ENCODE assay signal across 10 mouse cellular contexts in the genomic region with DNA sequence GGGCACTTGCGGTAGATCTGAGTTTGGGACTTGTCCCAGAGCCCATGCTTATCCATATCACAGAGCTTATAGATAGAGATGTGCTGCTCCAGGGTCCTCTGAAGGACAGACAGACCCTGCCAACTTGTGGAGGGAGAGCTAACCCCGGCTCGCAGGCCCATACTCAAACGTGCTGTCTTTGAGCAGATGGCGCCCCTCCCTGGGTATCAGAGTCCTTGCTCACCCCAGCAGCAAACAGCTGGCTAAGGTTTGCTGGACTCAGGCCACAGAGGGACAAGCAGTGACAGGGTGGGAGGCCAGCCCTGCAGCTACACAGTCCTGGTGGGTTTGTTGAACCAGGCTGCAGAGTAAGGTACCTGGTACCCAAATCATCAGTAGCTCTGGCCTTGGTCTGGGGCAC. TPM values are rescaled to one million over a fixed set of nuclear protein-coding genes. Genes with fewer than 3 reads are reported as not detected.
DNase-seq lines count a peak whose midpoint lies in the region; ATAC-seq and TF ChIP-seq lines count a peak whose summit lies in the region.
"Had no signal": no experiment of that assay in that cellular context is flagged by ENCODE, and none has a peak within 500 bp of the region (broad histone marks: within the 10 kb centered on the region; RNA-seq: fewer than 3 reads in every experiment).

No protein-coding gene starts in this region.

- H3K27me3 ChIP-seq in hindbrain, embryonic 12.5 days, result peaks cover 10% of the 10 kb centered on the region
- H3K27me3 ChIP-seq in hindbrain, embryonic 16.5 days (replicated peaks; ENCODE audit: control insufficient read depth, insufficient read depth, low read length), result no peaks in the 10 kb centered on the region
- H3K27me3 ChIP-seq in spleen, adult 2 months (ENCODE audit: control insufficient read depth, insufficient read depth, low read length), result no peaks in the 10 kb centered on the region

- H3K36me3 ChIP-seq in hindbrain, embryonic 12.5 days, result peaks cover 12% of the 10 kb centered on the region
- H3K36me3 ChIP-seq in hindbrain, embryonic 16.5 days (ENCODE audit: control insufficient read depth, insufficient read depth, low read length), result no peaks in the 10 kb centered on the region
- H3K36me3 ChIP-seq in spleen, adult 2 months (ENCODE audit: control insufficient read depth, insufficient read depth, low read length), result no peaks in the 10 kb centered on the region

- H3K4me3 ChIP-seq in hindbrain, embryonic 12.5 days, result no peak overlapping the region
- H3K4me3 ChIP-seq in hindbrain, embryonic 16.5 days (ENCODE audit: low read length), result no peak overlapping the region
- no peak overlapping the region for H3K4me3 ChIP-seq in spleen, adult 2 months (ENCODE audit: extremely low read depth, insufficient read depth, insufficient read length)
- H3K4me3 ChIP-seq: forebrain, embryonic 12.5 days; limb, embryonic 15.5 days had no signal

- intact Hi-C loops in heart, postnatal 10 days (cut with DNase I), result no loop called here

- TF ChIP-seq CTCF in spleen, adult 2 months (IDR thresholded peaks at IDR 0.05; ENCODE audit: extremely low read depth, insufficient read depth, insufficient read length, insufficient replicate concordance), result peak; percentile 20; the same call in 1 of the 2 replicates

- H3K9ac ChIP-seq in hindbrain, embryonic 12.5 days, result peak overlapping the region; percentile 18
- no peak overlapping the region for H3K9ac ChIP-seq in hindbrain, embryonic 16.5 days (ENCODE audit: low read depth, low read length)
- H3K9ac ChIP-seq: forebrain, embryonic 12.5 days; limb, embryonic 15.5 days had no signal

- TF ChIP-seq POLR2A in spleen, adult 2 months (IDR thresholded peaks at IDR 0.05; ENCODE audit: low read depth, low read length), result no peak

- no peak overlapping the region for H3K27ac ChIP-seq in hindbrain, embryonic 12.5 days
- H3K27ac ChIP-seq in hindbrain, embryonic 16.5 days (ENCODE audit: low read depth, low read length), result no peak overlapping the region
- no peak overlapping the region for H3K27ac ChIP-seq in spleen, adult 2 months (ENCODE audit: insufficient read depth, low read length)
- H3K27ac ChIP-seq: forebrain, embryonic 12.5 days; limb, embryonic 15.5 days had no signal

- ATAC-seq in hindbrain, embryonic 12.5 days (ENCODE audit: low FRiP score), result no peak
- no peak for ATAC-seq in hindbrain, embryonic 16.5 days

- H3K9me3 ChIP-seq in hindbrain, embryonic 12.5 days (replicated peaks), result no peaks in the 10 kb centered on the region
- H3K9me3 ChIP-seq in hindbrain, embryonic 16.5 days (ENCODE audit: control insufficient read depth, low read length), result no peaks in the 10 kb centered on the region
- H3K9me3 ChIP-seq: forebrain, embryonic 12.5 days; limb, embryonic 15.5 days had no signal

- H3K4me1 ChIP-seq in hindbrain, embryonic 12.5 days, result peaks cover 4% of the 10 kb centered on the region
- H3K4me1 ChIP-seq in hindbrain, embryonic 16.5 days (ENCODE audit: control insufficient read depth, insufficient read depth, low read depth, low read length), result no peaks in the 10 kb centered on the region
- H3K4me1 ChIP-seq in spleen, adult 2 months (ENCODE audit: control insufficient read depth, insufficient read depth, insufficient read length), result no peaks in the 10 kb centered on the region

- H3K4me2 ChIP-seq in hindbrain, embryonic 12.5 days (replicated peaks), result no peak overlapping the region
- H3K4me2 ChIP-seq in hindbrain, embryonic 16.5 days (ENCODE audit: low read length), result no peak overlapping the region
- H3K4me2 ChIP-seq: forebrain, embryonic 12.5 days; limb, embryonic 15.5 days had no signal

- WGBS in hindbrain, embryonic 12.5 days, result 37% methylated on average over 5 of the region's 5 CpGs
- 61% methylated on average over 5 of the region's 5 CpGs for WGBS in hindbrain, embryonic 16.5 days
- 74% methylated on average over 5 of the region's 5 CpGs for whole genome bisulfite sequencing in spleen, adult 2 months

- no peak for DNase-seq in spleen, adult 2 months (ENCODE audit: low read depth in 1 of 2, low spot score in 2 of 2)
- DNase-seq in spleen, postnatal 4 days (ENCODE audit: low spot score in 2 of 2), result no peak
- peak; percentile 63 to 67 for DNase-seq in heart, postnatal 10 days
- DNase-seq in testis, postnatal 10 days (ENCODE audit: low spot score), result peak; percentile 69
- DNase-seq in layer of hippocampus, adult 9-10 months (ENCODE audit: low spot score), result no peak
- DNase-seq: cerebellum, adult 11-12 months had no signal

RNA-seq across cellular contexts. Expression of a gene that starts 28.9 kb away (rescaled TPM):
- polyA plus RNA-seq in hindbrain, embryonic 12.5 days (2016; fragmentation: Nextera tagmentation; extraction: Ambion mirVana), result 290 and 291 TPM in 2 replicates
- 390 and 393 TPM in 2 replicates for polyA plus RNA-seq in hindbrain, embryonic 16.5 days (2015; fragmentation: Nextera tagmentation; extraction: Ambion mirVana)
- polyA plus RNA-seq in spleen, adult 2 months (2012; rRNA removed), result 85.2 and 102 TPM in 2 replicates
- total RNA-seq in heart, postnatal 10 days (2021), result 100 to 1,000 TPM; 120 to 121 TPM

RNA-seq across cellular contexts. Expression of a gene that starts 58.3 kb away (rescaled TPM):
- polyA plus RNA-seq in hindbrain, embryonic 12.5 days (2016; fragmentation: Nextera tagmentation; extraction: Ambion mirVana), result 16.9 and 18.8 TPM in 2 replicates
- polyA plus RNA-seq in hindbrain, embryonic 16.5 days (2015; fragmentation: Nextera tagmentation; extraction: Ambion mirVana), result 11.9 and 12.8 TPM in 2 replicates
- polyA plus RNA-seq in spleen, adult 2 months (2012; rRNA removed), result 13.2 TPM in 1 of 2 replicates, not detected in the other
- 10 to 100 TPM; 21.6 to 23.2 TPM for total RNA-seq in heart, postnatal 10 days (2021)

Comparison
In these comparisons a context has a peak if more than half of its experiments do, and no peak if none do; other contexts are left out.
1. DNase-seq: peak in heart, postnatal 10 days (2 of 2) and testis, postnatal 10 days (single experiment); none in spleen, adult 2 months (0 of 2), spleen, postnatal 4 days (0 of 2) and layer of hippocampus, adult 9-10 months (single experiment).